34 mouse cellular contexts compared by ENCODE assay signal in genomic region chr8:116707496-116707895, GRCm38 (mm10).
"Had no signal": no experiment of that assay in that cellular context is flagged by ENCODE, and none has a peak within 500 bp of the region (broad histone marks: within the 10 kb centered on the region; RNA-seq: fewer than 3 reads in every experiment).

No protein-coding gene starts in this region.

- H3K4me3 ChIP-seq: heart, embryonic 12.5 days; heart, embryonic 13.5 days; heart, embryonic 15.5 days; hindbrain, embryonic 10.5 days; hindbrain, embryonic 12.5 days; hindbrain, embryonic 13.5 days; hindbrain, embryonic 15.5 days; intestine, embryonic 15.5 days; kidney, embryonic 15.5 days; layer of hippocampus, adult 2 months; left cerebral cortex, adult 2 months had no signal

- H3K27ac ChIP-seq: heart, embryonic 13.5 days; heart, embryonic 15.5 days; hindbrain, embryonic 10.5 days; hindbrain, embryonic 12.5 days; hindbrain, embryonic 13.5 days; hindbrain, embryonic 14.5 days; hindbrain, embryonic 15.5 days; hindbrain, postnatal 0 days; intestine, embryonic 15.5 days; kidney, embryonic 15.5 days; kidney, postnatal 0 days; layer of hippocampus, adult 2 months; left cerebral cortex, adult 2 months had no signal

- ATAC-seq: hindbrain, embryonic 16.5 days; hindbrain, postnatal 0 days; inflammation-experienced regulatory T-cells, adult 6 months; intestine, embryonic 15.5 days; intestine, embryonic 16.5 days; intestine, postnatal 0 days had no signal

- H3K4me1 ChIP-seq: heart, embryonic 12.5 days; heart, embryonic 13.5 days; heart, embryonic 15.5 days; hindbrain, embryonic 10.5 days; hindbrain, embryonic 12.5 days; hindbrain, embryonic 13.5 days; hindbrain, embryonic 15.5 days; intestine, embryonic 15.5 days; kidney, embryonic 15.5 days had no signal

- DNase-seq: heart, postnatal 10 days; heart, postnatal 14 days; heart, postnatal 36 days; heart, postnatal 4 days; kidney, adult 11 months; kidney, adult 18-20 months; kidney, adult 2 months; kidney, adult 8-10 months; kidney, adult 9 months; kidney, postnatal 10 days; kidney, postnatal 14 days; kidney, postnatal 25 days; kidney, postnatal 36 days; kidney, postnatal 4 days; layer of hippocampus, adult 9-11 months; layer of hippocampus, postnatal 36 days had no signal

- H3K27me3 ChIP-seq: heart, embryonic 12.5 days; heart, embryonic 13.5 days; heart, embryonic 15.5 days; hindbrain, embryonic 12.5 days; hindbrain, embryonic 13.5 days; hindbrain, embryonic 15.5 days; intestine, embryonic 15.5 days; kidney, embryonic 15.5 days had no signal

- H3K9ac ChIP-seq: heart, embryonic 12.5 days; heart, embryonic 13.5 days; heart, embryonic 15.5 days; hindbrain, embryonic 12.5 days; hindbrain, embryonic 13.5 days; hindbrain, embryonic 14.5 days; hindbrain, embryonic 15.5 days; intestine, embryonic 15.5 days; kidney, embryonic 15.5 days had no signal

- H3K36me3 ChIP-seq: heart, embryonic 12.5 days; heart, embryonic 13.5 days; heart, embryonic 15.5 days; hindbrain, embryonic 10.5 days; hindbrain, embryonic 12.5 days; intestine, embryonic 15.5 days; kidney, embryonic 15.5 days had no signal
